Mouse (Mus musculus) lung, adult 2 months (tissue): Measurements from ENCODE around the gene Rel.

Experiments used
- CTCF ChIP-seq: fragments of 200-500 bp; IDR thresholded peaks from 2 replicates; pipeline ENCODE4 v1.5.1; 2011; ENCODE audit warnings: mild to moderate bottlenecking, low read length, control low read depth; ENCODE audit not compliant: insufficient read depth
- POLR2A ChIP-seq: fragments of 200-500 bp; IDR thresholded peaks from 2 replicates; pipeline ENCODE4 v1.6.1; 2011; ENCODE audit warnings: low read depth, mild to moderate bottlenecking, control low read depth, low read length, borderline replicate concordance; ENCODE audit errors: extremely low read depth

- no peak for TF ChIP-seq CTCF
- no peak for TF ChIP-seq POLR2A
These were observed 8.1 kb downstream of the Rel start for GRCm38 (mm10) chr11:23762635-23763034.
